Mouse (Mus musculus): ENCODE data around the gene Psme1. TPM values are rescaled to one million over a fixed set of nuclear protein-coding genes. Genes with fewer than 3 reads are reported as not detected.

The Psme1 gene
- total RNA-seq, 4 experiments from 2014 or later = 273 to 297 (median 284) TPM

DNA sequence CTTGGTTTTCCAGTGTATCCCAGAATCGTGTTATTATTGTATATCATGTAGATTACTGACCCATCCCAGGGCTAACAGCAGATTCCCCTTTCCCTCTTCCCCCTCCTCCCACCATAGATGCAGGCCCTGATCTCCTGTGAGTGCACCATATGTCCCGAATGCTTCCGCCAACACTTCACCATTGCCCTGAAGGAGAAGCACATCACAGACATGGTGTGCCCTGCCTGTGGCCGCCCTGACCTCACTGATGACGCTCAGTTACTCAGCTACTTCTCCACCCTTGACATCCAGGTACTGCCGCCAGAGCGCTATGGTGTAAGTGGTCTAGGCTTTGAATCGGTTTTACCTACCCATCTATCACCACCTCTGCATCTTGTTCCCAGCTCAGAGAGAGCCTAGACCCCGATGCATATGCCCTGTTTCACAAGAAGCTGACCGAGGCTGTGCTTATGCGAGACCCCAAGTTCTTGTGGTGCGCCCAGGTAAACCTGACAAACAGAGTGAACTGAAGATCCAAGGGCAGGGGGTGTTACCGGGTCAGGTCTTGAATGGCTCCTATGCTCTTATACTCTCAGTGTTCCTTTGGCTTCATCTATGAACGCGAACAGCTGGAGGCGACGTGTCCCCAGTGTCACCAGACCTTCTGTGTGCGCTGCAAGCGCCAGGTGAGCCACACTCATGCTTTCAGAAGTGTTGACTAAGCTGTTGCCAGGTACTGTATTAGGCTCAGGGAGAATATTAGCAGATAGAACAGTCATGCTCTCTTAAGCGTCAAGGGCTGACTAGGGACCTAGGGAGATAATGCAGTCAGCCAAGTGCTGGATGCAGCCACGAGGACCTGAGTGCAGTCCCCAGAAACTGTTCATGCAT is 20.8 kb downstream of the Psme1 start:
- no peak for DNase-seq (ENCODE audit: low spot score)

- no peak for DNase-seq (ENCODE audit: low spot score)
Measured at GRCm38 (mm10) chr14:55603271-55603632, 25.3 kb downstream of the Psme1 start, which contains the start of gene Irf9. Gene Irf9 (plus strand): TSS chr14:55603571.

- peak; percentile 95 for DNase-seq (ENCODE audit: low spot score)
Measured at GRCm38 (mm10) chr14:55603633-55604576, 26.0 kb downstream of the Psme1 start.

DNA sequence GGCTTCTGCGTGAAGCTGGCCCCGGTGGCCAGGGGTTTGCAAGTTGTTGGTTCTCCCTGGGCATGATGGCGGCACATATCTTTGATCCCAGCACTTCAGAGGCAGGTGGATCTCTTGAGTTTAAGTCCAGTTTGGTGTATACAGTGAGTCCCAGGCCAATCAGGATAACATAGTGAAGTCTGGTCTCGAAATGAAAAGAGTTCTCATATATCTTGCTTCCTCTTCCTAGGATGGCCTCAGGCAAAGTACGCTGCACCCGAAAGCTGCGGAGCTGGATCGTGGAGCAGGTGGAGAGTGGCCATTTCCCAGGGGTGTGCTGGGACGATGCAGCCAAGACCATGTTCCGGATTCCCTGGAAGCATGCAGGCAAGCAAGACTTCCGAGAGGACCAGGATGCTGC is 26.9 kb downstream of the Psme1 start:
- DNase-seq (ENCODE audit: low spot score) = no peak

DNA sequence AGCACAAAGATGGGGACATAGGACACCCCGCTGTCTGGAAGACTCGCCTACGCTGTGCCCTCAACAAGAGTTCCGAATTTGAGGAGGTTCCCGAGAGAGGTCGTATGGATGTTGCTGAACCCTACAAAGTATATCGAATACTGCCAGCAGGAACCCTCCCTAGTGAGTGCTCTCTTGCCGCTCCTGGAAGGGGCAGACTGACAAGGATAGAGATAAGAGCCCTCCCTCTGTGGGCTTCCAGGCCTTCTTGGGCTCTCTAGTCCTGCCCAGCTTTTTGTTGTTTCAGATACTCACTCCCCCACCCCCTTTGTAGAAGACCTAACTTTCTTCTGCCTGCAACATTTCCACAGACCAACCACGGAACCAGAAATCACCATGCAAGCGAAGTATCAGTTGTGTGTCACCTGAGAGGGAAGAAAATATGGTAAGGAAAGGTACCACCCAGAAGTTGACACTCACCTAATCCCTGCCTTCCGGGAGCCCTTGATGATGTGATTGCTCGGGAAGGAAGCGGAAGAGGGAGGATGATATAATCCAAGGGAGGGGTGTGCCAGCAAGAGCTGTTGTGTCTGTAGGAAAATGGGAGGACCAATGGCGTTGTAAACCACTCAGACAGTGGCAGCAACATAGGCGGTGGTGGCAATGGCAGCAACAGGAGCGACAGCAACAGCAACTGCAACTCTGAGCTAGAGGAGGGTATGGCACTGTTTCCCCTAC is 28.0 kb downstream of the Psme1 start:
- DNase-seq (ENCODE audit: low spot score) = no peak

GRCm38 (mm10) chr14:55608339-55608738 is 30.4 kb downstream of the Psme1 start:
- DNase-seq (ENCODE audit: low spot score) = no peak

DNA sequence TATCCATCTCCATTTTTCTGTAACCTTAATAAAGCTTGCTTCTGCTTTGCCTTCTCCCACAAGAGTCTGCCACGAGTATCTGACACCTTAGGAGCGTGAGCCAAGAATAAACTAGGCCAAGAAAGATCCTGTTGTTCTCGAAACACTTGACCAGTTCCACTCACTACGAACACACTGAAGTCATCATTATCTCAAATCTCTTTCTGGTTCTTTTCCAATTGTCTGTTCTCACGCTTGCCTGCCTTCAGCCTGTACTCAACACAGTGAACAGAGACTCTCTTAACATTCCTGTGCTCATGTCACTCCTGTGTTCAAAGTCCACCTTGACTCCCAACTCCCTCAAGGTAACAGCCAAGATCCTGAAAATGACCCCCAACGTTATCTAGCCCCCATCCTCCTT is 35.4 kb downstream of the Psme1 start:
- no peak for DNase-seq (ENCODE audit: low spot score)

DNA sequence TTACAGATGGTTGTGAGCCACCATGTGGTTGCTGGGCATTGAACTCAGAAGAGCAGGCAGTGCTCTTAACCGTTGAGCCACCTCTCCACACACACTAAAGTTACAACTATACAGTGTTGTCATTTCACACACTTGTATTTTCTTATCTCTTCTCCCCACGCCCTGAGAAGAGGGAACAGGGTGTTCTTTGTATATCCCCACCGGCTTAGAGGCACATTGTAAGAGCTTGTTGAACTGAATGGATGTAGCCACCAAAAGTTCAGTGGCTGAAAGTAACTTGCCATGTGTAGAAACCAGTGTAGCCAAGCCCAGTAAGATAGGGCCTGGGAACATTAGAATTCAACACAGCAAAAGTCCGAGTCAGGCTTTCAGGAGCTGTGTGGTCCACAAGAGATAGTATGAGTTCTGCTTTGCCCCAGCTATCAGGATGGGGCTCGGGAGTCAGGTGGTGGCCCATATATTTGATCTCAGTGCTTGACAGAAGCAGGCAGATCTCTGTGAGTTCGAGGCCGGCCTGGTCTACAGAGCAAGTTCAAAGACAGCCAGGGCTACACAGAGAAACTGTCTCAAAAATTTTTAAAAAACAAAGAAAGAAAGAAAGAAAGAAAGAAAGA is 36.7 kb downstream of the Psme1 start:
- no peak for DNase-seq (ENCODE audit: low spot score)

GRCm38 (mm10) chr14:55615876-55616275 is 38.0 kb downstream of the Psme1 start:
- no peak for DNase-seq (ENCODE audit: low spot score)

DNA sequence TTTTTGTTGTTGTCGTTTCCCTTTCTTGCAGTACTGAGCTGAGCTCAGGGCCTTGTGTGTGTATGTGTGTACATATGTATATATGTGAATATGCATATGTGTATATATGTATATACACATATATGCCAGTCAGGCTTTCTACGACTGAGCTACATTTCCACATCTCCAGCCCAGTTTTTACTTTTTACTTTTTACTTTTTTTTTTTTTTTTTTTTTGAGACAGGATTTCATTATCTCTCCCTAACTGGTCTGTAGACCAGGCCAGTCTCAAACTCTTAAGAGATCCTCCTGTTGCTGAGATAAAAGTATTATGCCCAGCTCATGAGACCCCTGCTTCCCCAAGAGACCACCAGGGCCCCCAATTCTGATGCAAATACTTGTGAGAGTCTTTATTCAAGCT is 38.9 kb downstream of the Psme1 start:
- DNase-seq (ENCODE audit: low spot score) = no peak

GRCm38 (mm10) chr14:55617822-55618221 is 39.9 kb downstream of the Psme1 start, which contains the start of gene Rec8:
Gene Rec8 (plus strand): TSS chr14:55618037.
- no peak for DNase-seq (ENCODE audit: low spot score)

- DNase-seq (ENCODE audit: low spot score) = no peak
Measured at GRCm38 (mm10) chr14:55618486-55619195, 40.7 kb downstream of the Psme1 start.

GRCm38 (mm10) chr14:55628077-55628827 is 50.3 kb downstream of the Psme1 start:
- no peak for DNase-seq (ENCODE audit: low spot score)

- DNase-seq (ENCODE audit: low spot score) = peak; percentile 45
Measured at GRCm38 (mm10) chr14:55629312-55629711, 51.4 kb downstream of the Psme1 start.

Other genes with a start within 250 kb of the Psme1 start
- gene Dhrs4, start 99.4 kb upstream of the Psme1 start, total RNA-seq (2022) = 100 to 1,000 TPM; 132 to 160 (median 146) TPM
- 1 to 10 TPM; 2.4 to 3.6 (median 2.4) TPM for gene Carmil3, start 87.5 kb upstream of the Psme1 start, total RNA-seq (2022)
- under 1 TPM in 1 of 4 experiments, not detected in 3; 0.12 TPM for gene Cpne6, start 67.7 kb upstream of the Psme1 start, total RNA-seq (2022)
- not detected for gene Nrl, start 53.1 kb upstream of the Psme1 start, total RNA-seq (2022)
- 10 to 100 TPM in 2 of 4 experiments, 1 to 10 TPM in 2; 6.6 to 12.5 (median 9.3) TPM for gene Pck2, start 37.9 kb upstream of the Psme1 start, total RNA-seq (2022)
- 100 to 1,000 TPM; 161 to 180 (median 166) TPM for gene Dcaf11, start 18.1 kb upstream of the Psme1 start, total RNA-seq (2022)
- not detected for gene A730061H03Rik, start 17.7 kb upstream of the Psme1 start, total RNA-seq (2022)
- gene Fitm1, start 2.5 kb upstream of the Psme1 start, total RNA-seq (2022) = 100 to 1,000 TPM; 165 to 203 (median 175) TPM
- 10 to 100 TPM; 65.0 to 75.0 (median 68.2) TPM for gene Emc9, start 7.2 kb downstream of the Psme1 start, total RNA-seq (2022)
- gene Psme2, start 13.0 kb downstream of the Psme1 start, total RNA-seq (2022) = 100 to 1,000 TPM in 3 of 4 experiments, 10 to 100 TPM in 1; 92.6 to 112 (median 108) TPM
- 10 to 100 TPM; 23.9 to 29.1 (median 26.9) TPM for gene Rnf31, start 13.6 kb downstream of the Psme1 start, total RNA-seq (2022)
- gene Irf9, start 25.4 kb downstream of the Psme1 start, total RNA-seq (2022) = 1 to 10 TPM; 7.2 to 8.9 (median 8.4) TPM
- gene Rec8, start 39.9 kb downstream of the Psme1 start, total RNA-seq (2022) = 1 to 10 TPM in 1 of 4 experiments, under 1 TPM in 3; 0.53 to 1.4 (median 0.67) TPM
- gene Ipo4, start 57.8 kb downstream of the Psme1 start, total RNA-seq (2022) = 10 to 100 TPM; 58.2 to 75.2 (median 71.6) TPM
- 1 to 10 TPM; 1.6 to 3.3 (median 2.6) TPM for gene Gm49378, start 59.8 kb downstream of the Psme1 start, total RNA-seq (2022)
- 10 to 100 TPM; 38.9 to 44.2 (median 40.8) TPM for gene Tm9sf1, start 65.7 kb downstream of the Psme1 start, total RNA-seq (2022)
- under 1 TPM; 0.44 to 0.88 (median 0.52) TPM for gene Tssk4, start 72.1 kb downstream of the Psme1 start, total RNA-seq (2022)
- 10 to 100 TPM; 46.2 to 64.1 (median 52.7) TPM for gene Mdp1, start 82.4 kb downstream of the Psme1 start, total RNA-seq (2022)
- gene Gmpr2, start 93.8 kb downstream of the Psme1 start, total RNA-seq (2022) = 10 to 100 TPM in 1 of 4 experiments, 1 to 10 TPM in 3; 7.8 to 11.2 (median 8.9) TPM
- 100 to 1,000 TPM; 245 to 279 (median 255) TPM for gene Nedd8, start 94.0 kb downstream of the Psme1 start, total RNA-seq (2022)
- gene Tinf2, start 103.7 kb downstream of the Psme1 start, total RNA-seq (2022) = 10 to 100 TPM; 11.1 to 15.2 (median 13.3) TPM
- under 1 TPM; 0.16 to 0.43 (median 0.27) TPM for gene Tgm1, start 135.8 kb downstream of the Psme1 start, total RNA-seq (2022)
- gene Rabggta, start 144.1 kb downstream of the Psme1 start, total RNA-seq (2022) = 10 to 100 TPM; 13.3 to 14.6 (median 14.5) TPM
- 10 to 100 TPM; 38.3 to 46.8 (median 43.2) TPM for gene Dhrs1, start 167.6 kb downstream of the Psme1 start, total RNA-seq (2022)
- 10 to 100 TPM in 3 of 4 experiments, 1 to 10 TPM in 1; 9.6 to 13.2 (median 11.0) TPM for gene Nop9, start 167.6 kb downstream of the Psme1 start, total RNA-seq (2022)
- 1 to 10 TPM in 3 of 4 experiments, under 1 TPM in 1; 0.95 to 1.9 (median 1.4) TPM for gene Cideb, start 180.3 kb downstream of the Psme1 start, total RNA-seq (2022)
- gene Ltb4r2, start 183.3 kb downstream of the Psme1 start, total RNA-seq (2022) = under 1 TPM; 0.06 to 0.19 (median 0.13) TPM
- under 1 TPM in 3 of 4 experiments, not detected in 1; 0.19 to 0.49 (median 0.26) TPM for gene Ltb4r1, start 187.8 kb downstream of the Psme1 start, total RNA-seq (2022)
- gene Adcy4, start 206.0 kb downstream of the Psme1 start, total RNA-seq (2022) = 10 to 100 TPM; 13.0 to 22.0 (median 16.4) TPM
- gene Ripk3, start 210.7 kb downstream of the Psme1 start, total RNA-seq (2022) = 1 to 10 TPM; 2.2 to 6.2 (median 3.4) TPM
- gene Nfatc4, start 245.0 kb downstream of the Psme1 start, total RNA-seq (2022) = 1 to 10 TPM; 3.3 to 4.2 (median 3.7) TPM